Mouse (Mus musculus) cerebellum, adult 9-10 months (tissue): ENCODE measurements around the gene Il6st.
"Not testable (repeated sequence)": the region's sequence is repeated elsewhere in the genome, so short reads cannot be mapped to it uniquely, and the experiment has no call there.

Experiments
- DNase-seq: peaks from one replicate; pipeline ENCODE4 v3.0.0; 2022

Il6st gene

DNA sequence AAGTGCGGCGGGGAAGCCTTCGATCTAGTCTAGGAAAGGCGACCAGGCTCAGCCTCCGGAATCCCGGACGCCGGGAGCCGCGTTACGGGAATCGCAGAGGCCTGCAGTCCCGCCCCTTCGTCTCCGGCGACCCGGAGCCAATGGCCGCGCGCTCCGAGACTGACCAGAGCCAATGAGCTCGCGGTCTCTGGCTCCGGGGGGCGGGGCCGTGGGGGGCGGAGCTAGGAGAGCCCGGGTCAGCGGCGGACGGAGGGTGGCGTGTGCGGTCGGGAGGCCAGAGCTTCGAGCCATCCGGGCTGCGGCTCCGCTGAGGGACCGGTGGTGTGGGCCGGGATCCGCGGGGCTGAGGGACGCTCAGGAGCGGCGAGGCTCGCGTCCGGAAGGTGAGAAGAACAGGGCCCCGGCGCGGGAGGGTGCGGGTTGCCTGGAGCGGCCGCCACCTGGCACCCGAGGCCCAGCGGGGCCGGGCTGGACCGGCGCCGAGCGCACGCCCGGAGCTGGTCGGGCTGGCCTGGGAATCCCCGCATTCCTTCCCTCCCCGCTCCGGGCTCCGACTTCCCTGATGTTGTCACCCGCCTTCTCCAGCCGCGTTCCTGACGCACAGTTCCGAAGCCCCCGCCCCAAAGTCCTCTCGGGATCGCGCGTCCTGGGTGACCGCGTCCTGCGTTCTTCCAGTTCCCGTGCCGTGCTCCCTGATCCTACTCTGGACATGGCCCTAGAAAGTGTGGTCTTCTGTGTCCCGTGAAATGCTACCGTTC is at the start of gene Il6st:
Il6st (plus strand) TSS at position 203 of the 758 bp plus-strand sequence.
- DNase-seq: peak; percentile 95

DNA sequence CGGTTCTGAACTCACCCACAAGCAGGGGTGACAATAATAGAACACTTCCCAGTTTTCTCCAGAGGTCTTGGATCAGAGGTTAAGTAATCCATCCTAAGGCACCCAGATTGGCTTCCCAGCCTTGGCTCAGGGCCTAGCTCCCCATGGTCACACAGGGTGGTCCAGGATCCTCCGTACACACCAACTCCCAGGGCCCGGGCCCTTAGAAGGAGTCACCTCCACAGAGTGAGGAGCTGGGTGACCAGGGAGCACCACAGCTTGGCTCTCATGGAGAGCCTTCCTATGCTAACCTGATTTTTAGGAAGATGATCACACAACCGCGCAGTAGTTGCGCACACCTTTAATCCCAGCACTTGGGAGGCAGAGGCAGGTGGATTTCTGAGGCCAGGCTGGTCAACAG is 48.0 kb upstream of the Il6st start:
- DNase-seq: no peak

DNA sequence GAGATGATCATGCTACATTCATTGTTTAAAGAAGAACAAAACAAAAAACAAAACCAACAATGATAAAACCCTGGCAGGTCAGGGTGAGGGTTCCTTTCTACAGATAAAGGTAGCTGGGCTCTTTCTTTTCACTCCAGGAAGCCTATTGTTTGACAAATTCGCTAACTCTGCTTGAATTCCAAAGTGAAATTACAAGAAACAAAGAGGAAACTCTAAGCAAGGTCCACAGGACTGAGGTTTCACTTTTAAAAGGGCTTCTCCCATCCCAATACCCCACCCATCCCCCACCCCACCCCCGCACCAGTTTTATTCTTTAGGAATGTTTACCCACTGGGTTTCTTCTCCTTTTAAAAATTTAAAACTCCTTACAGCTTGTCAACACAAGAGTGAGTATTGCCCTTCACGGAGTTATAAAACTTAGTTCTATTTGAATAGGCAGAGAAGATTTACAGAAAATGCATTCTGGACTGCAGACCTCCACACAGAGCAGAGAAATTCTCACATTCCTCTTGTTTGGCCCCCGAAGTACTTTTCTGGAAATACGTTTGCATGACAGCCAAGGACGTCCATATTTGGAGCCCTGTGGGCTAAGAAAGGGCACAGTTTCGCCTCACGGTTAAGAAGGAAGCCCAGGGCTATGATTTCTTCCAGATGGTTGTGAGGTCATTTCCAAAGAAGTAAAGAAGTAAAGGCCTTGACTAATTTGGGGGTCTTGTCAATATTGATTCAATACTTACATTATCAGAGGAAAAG is 47.3 kb upstream of the Il6st start:
- DNase-seq: no peak

DNA sequence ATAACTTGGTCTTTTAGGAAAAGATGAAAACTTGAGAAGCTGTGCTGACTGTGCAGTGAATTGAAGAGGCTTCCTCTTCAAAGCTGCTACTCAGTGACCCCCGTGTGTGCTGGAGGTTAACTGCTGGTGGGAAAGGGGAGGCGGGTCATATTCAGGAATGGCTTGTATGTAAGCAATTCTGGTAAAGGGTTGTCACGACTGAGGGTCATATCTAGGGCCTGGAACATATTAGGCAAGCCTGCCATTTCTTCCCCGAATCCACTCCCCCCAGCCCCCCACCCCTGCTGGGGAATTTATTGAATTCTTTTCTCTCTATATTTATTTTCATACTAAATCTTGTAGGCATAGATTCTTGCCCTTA is 46.7 kb upstream of the Il6st start:
- no peak for DNase-seq

DNA sequence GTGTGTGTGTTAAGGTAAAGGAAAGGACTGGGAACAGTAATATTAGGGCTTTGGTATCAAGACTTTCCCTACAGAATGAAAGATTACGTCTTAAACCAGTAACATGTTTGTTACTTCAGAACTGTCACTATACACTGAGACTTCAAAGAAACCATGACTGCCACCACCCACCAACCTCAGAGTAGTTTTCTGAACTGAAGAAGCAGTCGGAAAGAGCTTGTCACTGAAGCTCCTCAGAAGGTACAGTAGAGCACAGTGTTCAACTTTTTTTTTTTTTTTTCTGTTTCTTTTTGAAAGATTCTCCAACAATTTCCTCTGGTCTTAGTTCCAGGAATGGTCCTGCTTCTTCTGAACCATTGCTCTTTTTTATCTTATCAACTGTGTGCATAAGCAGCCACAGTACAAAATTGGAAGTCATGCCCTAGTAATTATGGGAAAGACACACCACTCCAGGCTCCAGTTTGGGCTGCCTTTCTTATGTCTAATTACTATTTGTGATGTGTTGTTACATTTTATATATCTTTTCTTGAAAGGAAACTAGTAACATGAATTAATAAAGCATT is 45.9 kb upstream of the Il6st start:
- no peak for DNase-seq

DNA sequence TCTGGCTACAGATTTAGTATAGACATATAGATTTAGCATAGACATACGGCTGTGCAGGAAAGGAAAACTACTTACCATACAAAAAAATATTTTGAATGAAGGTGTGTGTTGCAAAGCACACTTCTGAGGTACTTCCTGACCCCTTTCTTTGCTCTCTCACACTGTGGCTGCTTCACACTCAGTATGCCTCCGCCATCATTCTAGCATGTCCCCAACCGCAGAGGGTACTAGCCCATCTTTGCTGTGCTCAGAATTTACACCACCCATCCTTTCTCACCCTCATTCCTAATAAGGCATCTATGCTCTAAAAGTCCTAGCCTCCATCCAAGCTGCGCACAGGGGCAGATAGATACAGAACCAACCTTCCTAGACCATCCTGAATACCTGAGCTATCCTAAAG is 45.3 kb upstream of the Il6st start:
- DNase-seq: no peak

DNA sequence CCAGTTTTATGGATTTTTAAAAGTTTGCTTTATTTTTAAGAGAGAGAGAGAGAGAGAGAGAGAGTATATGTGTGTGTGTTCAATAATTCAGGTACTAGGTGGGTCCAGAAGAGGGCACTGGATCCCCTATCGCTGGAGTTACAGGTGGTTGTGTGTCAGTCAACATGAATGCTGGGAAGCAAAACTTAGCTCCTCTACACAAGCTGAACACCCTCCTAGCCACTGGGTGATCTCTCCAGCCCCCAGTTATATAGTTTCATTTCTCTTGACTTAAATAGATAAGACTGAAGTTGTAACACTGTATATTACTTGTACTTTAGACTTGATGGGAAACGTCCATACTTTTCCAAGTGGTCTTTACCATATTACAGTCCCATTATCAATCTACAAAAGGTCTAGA is 39.7 kb upstream of the Il6st start:
- no peak for DNase-seq

DNA sequence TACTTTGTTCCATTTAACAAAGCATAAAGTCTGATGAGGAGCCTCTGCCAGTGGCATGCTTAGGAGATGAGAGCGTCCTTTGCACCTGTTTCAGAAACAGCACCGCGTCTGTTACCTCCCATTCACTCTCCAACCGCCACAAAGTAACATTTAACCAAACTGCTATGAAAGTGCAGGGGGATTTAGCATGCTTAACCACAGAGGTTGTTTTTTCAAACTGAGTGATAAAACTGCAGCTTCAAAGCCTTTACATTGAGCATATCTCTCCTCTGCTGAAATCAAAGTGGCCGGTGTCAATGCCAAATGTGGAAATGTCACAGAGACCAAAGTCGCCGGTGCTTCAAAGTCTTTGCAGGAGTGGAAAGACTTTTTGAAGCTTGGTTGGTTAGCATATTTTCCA is 39.2 kb upstream of the Il6st start:
- DNase-seq: no peak

DNA sequence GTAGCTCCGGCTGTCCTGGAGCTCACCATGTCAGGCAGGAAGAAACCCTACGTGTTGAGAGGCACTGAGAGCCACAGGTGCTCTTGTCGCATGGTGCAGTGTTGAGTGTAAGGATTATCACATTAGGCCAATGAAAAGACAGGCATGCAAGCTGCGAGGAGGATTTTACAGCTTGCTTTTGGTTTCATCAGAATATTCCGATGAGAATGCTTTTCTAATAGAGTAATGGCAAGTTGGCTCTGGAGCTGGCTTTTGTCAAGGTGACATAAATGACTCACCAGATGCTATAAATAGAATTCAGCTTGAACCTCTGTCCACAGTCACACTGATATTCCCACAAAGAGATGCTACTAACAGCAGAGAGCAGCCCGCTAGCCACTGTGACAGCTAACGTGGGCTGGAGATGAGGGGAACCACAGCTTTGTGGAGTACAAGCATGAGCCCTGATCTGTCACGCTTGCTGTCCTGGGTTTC is 38.7 kb upstream of the Il6st start:
- no peak for DNase-seq

DNA sequence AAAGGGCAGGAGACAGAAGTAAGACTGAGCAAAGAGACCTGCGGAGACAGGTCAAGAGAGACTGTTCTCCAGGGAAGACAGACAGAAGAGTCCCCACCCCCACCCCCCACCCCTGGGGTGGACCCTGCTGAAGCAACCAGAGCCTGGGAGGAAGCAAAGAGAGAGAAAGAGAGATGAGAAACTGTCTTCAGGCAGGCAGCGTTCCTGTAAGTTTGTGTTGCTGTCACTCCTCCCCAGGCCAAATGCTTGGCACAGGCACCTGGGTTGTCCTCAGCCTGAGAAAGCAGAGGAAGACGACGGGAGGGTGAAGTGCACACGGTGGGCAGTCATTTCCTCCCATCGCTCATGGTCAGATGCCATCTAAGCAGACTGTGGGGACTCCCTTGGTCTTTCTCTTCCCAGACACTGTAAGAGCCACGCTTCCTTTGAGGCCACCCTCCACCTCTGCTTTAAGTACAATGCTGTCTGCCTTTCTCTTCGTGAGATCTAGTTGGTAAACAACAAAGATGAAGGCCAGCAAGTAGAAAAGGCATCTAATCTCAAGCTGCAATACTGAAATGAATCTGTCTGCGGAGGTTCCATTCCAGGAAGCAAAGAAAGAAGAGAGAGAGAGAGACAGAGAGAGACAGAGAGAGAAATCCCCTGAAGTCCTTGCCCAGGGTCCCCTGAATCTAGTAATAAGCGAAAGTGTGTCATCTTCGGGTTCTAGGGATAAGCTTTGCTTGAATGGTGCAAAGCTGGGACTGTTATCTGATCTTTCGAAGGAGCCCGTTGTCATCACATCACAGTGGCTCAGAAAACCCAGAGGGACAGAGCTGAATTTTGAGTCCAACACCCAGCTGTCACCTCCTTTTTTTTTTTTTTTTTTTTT is 37.4 kb upstream of the Il6st start:
- DNase-seq: no peak

DNA sequence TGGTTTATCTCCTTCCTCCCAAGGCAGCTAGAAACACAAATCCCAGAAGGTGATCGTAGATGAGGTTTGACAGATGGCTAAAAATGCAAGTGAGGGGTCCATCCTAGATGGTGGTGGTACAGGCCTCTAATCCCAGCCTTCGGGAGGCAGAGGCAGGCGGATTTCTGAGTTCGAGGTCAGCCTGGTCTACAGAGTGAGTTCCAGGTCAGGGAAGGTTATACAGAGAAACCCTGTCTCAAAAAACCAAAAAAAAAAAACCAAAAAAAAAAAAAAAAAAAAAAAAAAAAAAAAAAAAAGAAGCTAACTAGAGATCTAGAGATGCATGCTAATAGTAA is 36.8 kb upstream of the Il6st start:
- not testable (repeated sequence) for DNase-seq

DNA sequence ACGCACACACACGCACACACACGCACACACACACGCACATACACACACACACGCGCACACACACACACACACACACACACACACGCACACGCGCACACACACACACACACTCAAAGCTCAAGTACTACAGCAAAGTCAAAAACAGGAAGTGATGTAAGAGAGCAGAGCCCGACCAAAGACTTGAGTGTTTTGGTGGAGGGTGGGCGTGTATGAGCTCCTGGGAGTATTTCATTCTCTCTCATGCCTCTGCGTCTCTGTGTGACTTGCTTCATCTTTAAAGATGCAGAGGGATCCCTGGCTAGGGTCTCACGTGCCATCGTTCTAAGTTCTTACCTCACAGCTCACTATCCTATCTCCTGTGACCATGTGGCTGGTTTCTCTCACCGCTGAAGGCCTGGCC is 36.3 kb upstream of the Il6st start:
- DNase-seq: no peak

DNA sequence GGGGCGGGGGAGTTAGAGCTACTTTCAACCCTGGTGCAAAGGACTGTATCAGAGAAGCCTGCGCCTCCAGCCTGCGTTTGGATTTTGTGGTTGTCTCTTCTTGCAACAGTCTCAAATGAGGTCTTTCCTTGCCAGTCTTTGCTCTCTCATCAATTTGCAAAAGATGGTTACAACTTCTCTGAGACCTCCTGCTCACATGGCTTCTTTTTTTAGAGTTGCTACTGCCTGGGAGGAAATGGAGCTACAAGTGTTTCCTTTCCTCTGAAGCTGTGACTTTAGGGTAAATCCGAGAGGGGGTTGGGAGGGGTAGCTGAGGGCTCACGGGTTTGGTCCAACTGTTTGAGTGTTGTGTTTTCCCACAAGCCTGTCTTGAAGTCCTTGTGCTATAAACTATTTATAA is 30.6 kb upstream of the Il6st start:
- DNase-seq: no peak

DNA sequence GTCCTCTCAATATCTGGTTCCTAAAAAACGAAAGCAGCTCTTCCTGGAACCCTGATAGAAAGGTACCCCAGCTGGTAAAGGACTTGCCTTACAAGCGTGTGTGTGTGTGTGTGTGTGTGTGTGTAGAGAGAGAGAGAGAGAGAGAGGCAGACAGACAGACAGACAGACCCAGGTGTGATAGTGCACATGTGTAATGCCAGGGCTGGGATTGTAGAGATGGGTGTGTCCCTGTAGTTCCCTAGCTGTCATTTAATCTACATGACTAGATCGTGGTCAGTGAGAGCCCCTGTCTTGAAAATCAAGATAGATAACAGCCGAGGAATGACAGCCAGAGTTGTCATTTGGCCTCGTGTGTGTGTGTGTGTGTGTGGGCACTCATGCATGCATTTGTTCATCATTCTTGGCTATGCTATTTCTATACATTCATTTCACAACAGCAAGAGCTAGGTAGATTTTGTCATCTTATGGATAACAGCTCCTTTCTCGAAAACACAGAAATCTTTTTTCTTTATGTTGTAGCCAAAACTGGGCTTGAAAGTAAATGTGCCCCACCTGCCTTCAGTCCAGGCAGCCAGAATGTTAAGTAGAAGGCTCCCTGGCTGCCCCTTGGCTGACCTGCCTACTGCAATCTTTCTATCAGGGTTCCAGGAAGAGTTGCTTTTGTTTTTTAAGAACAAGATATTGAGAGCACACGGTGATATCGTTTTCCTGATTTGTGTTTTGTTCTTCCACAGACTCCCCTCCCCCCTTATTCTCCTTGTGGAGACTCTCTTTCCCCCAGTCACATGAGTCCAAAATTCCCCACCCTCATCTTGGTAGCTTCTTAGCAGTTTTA is 28.4 kb upstream of the Il6st start:
- no peak for DNase-seq

DNA sequence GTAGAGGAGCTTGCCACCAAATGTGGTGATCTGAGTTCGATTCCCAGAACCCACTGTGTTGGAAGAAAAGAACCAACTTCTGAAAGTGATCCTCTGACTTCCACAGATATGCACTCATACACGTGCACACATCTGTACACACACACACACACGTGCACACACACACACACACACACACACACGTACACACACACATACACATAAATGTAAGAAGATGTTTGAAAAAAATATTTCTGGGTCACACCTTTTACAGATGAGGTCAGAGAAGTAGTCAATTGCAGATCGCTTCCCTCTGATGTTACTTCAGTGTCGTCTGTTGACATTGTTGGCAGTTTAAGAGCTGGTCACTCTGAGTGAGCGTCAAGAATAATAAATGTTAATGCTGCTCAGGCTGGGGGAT is 27.6 kb upstream of the Il6st start:
- no peak for DNase-seq

DNA sequence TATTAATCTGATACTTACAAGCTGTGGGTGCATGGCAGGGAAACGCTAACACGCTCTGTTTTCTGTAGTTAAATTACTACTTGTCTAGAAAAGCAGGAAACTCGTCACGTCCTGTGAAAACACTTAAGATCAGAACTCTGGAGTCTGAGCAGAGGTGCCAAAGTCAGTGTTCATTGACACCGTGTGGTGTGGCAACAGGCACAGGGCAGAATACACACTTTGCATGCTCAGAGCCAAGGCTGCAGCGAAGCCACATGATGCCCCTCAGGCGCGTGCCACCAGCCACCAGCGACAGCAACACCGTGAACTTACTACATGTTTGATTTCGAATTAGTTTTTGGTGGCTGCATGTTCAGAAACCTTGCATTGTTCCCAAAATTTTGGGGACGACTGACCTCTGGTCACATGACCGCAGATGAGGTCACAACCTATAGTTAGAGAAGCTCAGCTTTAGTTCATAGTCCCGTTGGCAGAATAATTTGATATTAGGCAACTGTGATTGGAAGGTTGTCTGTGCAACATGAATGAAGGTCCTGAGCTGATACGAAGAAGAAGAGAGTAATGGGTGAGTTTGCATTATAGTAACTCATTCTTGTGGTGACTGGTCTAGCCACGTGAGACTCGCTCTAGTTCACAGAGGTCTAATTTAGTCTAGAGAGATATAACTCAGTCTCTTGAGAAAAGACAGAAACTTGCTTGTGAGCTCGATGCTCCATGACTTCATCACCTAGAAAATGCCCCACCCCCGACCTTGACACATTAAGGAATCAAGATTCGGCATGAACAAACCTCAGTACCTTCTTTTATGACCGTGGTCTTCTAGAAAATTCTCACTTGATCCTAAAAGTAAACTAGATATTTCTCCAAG is 25.6 kb upstream of the Il6st start:
- no peak for DNase-seq

DNA sequence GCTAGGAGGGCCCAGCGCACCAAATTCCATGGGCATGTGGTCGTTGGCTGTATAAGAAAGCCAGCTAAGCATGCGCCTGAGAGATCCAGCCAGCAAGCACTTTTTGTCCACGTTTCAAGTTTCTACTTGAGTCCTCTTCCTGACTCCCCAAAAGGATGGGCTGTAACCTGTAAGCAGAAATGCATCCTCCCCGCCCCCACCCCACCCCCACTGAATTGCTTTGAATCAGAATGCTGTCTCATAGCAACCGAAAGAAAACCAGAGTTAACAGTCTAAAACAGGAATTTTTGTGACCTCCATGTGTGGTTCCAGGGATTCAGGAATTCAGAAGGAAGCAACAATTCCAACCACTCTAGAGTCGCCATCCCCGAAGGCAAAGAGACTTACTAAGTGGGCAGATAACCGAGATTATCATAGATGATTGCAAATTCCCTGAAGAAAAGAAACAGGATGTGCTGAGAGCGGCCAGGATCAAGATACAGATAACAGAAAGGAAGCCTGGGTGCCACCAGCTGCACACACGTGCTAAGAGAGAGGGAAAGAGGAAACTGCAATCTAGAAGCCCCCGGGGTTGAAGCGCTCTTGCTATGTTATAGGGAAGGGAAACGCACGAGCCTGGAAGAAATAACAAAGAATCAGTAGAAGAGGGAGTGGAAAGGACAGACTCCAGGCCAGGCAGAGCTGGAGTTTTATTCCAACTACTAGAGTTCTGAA is 24.6 kb upstream of the Il6st start:
- DNase-seq: no peak

DNA sequence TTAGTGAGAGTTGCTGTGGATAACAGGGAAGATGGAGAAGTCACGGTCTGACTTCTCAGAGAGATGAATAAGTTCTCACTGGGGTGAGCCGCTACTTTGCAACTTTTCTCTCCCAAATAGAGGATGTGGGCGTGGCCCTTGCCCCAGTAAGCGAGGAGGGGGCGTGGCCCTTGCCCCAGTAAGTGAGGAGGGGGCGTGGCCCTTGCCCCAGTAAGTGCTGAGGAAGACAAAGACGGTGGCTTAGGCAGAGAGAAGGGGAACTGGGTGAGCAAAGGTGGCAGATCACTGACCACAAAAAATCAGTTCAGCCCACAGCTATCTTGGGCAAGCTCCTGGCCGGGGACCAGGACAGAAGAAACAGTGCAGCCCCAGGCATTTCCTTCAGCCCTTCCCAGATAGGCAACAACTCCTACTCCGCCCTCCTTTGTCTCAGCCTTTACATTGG is 23.9 kb upstream of the Il6st start:
- DNase-seq: no peak

DNA sequence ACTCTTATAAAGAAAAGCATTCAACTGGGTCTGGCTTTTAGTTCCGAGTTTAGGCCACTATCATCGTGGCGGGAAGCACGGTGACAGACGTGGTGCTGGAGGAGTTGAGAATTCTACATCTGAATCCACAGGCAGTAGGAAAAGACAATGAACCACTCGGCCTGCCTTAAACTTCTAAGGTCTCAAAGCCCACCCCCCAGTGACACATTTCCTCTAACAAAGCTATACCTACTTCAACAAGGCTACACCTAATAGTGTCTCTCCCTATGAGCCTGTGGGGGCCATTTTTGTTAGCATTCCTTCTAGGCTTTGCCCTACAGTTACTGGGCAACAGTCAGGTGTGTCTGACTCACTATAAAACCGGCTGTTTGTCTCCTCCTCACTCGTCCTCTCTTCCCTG is 23.2 kb upstream of the Il6st start:
- DNase-seq: no peak

DNA sequence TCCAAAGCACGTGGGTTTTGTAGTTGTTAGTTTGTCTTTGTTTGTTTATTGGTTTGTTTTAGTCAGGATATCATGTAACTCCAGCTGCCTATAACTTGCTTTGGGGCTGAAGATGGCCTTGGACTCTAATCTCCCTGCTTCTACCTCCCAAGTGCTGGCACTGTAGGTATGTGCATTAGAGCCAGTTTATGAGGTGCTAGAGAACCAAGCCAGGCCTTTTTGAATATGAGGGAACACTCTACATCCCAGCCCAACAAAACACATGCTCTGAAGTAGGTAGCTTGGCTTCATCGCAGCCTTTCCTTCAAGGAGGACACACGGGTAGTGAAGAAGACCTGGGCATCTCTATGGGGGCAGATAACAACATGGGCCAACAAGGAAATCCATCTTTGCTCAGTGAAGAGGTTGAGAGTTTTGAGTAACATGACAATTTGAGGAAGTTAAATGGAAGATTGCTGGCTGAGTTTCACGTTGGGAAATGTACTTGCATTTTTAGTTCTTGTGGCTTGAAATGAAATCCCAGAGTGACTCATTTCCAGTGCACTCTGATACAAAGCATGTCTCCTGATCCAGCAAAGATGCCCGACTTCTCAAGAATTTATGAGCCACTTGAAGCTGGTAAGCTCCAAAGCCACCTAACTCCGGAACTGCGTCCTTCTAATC is 20.9 kb upstream of the Il6st start:
- DNase-seq: no peak
